Mouse (Mus musculus) testis, adult 2 months (tissue): ENCODE data around the gene Tecpr2.

Experiments used
- CTCF ChIP-seq: fragments of 200-500 bp; IDR thresholded peaks from 2 replicates; pipeline ENCODE4 v1.5.1; 2012; ENCODE audit warnings: low read depth, mild to moderate bottlenecking, inconsistent platforms, low read length, moderate library complexity; ENCODE audit not compliant: control insufficient read depth, insufficient read depth, insufficient replicate concordance
- POLR2A ChIP-seq: fragments of 200-500 bp; IDR thresholded peaks from 2 replicates; pipeline ENCODE4 v1.6.1; 2012; ENCODE audit warnings: low read depth, mild to moderate bottlenecking, inconsistent platforms, low read length, moderate library complexity; ENCODE audit not compliant: control insufficient read depth

DNA sequence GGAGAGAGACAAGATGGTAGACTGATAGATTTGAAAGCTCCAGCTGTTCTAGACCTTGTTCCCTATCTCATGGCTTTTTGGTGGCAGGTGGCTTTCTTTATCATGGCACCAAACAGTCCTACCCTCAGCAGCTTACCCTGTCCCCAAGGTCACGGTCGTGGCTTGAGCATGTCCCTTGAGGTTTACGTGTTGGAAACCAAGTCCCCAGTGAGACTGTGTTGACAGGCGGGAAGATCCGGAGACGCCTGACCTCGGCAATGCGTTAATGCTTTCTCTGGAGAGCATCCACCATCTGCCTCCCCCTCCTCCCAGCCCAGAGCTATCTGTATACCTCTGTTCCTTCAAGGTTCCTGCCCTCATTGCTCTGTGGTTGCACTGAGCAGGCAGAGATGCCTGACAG is 94.7 kb downstream of the Tecpr2 start:
- TF ChIP-seq CTCF (no peak), POLR2A (no peak)
